Mouse (Mus musculus) neural tube, embryonic 11.5 days (tissue): ENCODE results near the gene Pdia6. TPM values are rescaled to one million over a fixed set of nuclear protein-coding genes. Genes with fewer than 3 reads are reported as not detected.

Experiments used
- ATAC-seq: fragments of 200-750 bp; cut with Nextera tagmentation; 2 replicates; pipeline ENCODE4 v1.8.0; 2017; ENCODE audit warnings: moderate number of reproducible peaks, mild to moderate bottlenecking, moderate TSS enrichment, moderate library complexity; ENCODE audit not compliant: insufficient read depth, low FRiP score, low TSS enrichment
- DNase-seq: peaks from one replicate; pipeline ENCODE4 v3.0.0-alpha.2; 2015; ENCODE audit warnings: low spot score
- H3K27ac ChIP-seq: fragments of 300-500 bp; sonication (generic); 2 replicates; pipeline ENCODE4 v1.5.1; 2014; ENCODE audit warnings: low read depth, mild to moderate bottlenecking, low read length
- H3K27me3 ChIP-seq: fragments of 300-500 bp; sonication (generic); 2 replicates; pipeline ENCODE4 v1.6.1; 2014; ENCODE audit warnings: mild to moderate bottlenecking, low read length, mixed read lengths; ENCODE audit not compliant: control insufficient read depth, insufficient read depth
- H3K36me3 ChIP-seq: fragments of 300-500 bp; sonication (generic); 2 replicates; pipeline ENCODE4 v1.6.1; 2014; ENCODE audit warnings: mild to moderate bottlenecking, low read length, moderate library complexity, mixed read lengths; ENCODE audit not compliant: control insufficient read depth, insufficient read depth
- H3K4me1 ChIP-seq: fragments of 300-500 bp; sonication (generic); 2 replicates; pipeline ENCODE4 v1.6.1; 2014; ENCODE audit warnings: low read length, mixed read lengths; ENCODE audit not compliant: control insufficient read depth, insufficient read depth
- H3K4me2 ChIP-seq: fragments of 300-500 bp; sonication (generic); 2 replicates; pipeline ENCODE4 v1.6.1; 2014; ENCODE audit warnings: low read depth, mild to moderate bottlenecking, moderate library complexity
- H3K4me3 ChIP-seq: fragments of 300-500 bp; sonication (generic); 2 replicates; pipeline ENCODE4 v1.5.1; 2014; ENCODE audit warnings: low read depth, low read length
- H3K9ac ChIP-seq: fragments of 300-500 bp; sonication (generic); 2 replicates; pipeline ENCODE4 v1.6.1; 2014; ENCODE audit warnings: mild to moderate bottlenecking, low read length
- H3K9me3 ChIP-seq: fragments of 300-500 bp; sonication (generic); 2 replicates; pipeline ENCODE4 v1.6.1; 2016; ENCODE audit warnings: low read length; ENCODE audit not compliant: control insufficient read depth
- WGBS: fragments of 180-500 bp; shearing (Covaris S2); extraction: QIAGEN DNeasy Blood & Tissue Kit; methylation state at CpG from one replicate; pipeline ENCODE4 v1.1.7; 2014; 5-methylcytosine and 5-hydroxymethylcytosine counted together
- polyA plus RNA-seq: library from polyadenylated mRNA; unstranded; fragments of >200 nt; fragmentation: Nextera tagmentation; extraction: Ambion mirVana; gene quantifications from 2 replicates; pipeline ENCODE4 v1.2.1, GENCODE M21; 2014

Gene Pdia6
- polyA plus RNA-seq, result 570 and 586 TPM in 2 replicates

DNA sequence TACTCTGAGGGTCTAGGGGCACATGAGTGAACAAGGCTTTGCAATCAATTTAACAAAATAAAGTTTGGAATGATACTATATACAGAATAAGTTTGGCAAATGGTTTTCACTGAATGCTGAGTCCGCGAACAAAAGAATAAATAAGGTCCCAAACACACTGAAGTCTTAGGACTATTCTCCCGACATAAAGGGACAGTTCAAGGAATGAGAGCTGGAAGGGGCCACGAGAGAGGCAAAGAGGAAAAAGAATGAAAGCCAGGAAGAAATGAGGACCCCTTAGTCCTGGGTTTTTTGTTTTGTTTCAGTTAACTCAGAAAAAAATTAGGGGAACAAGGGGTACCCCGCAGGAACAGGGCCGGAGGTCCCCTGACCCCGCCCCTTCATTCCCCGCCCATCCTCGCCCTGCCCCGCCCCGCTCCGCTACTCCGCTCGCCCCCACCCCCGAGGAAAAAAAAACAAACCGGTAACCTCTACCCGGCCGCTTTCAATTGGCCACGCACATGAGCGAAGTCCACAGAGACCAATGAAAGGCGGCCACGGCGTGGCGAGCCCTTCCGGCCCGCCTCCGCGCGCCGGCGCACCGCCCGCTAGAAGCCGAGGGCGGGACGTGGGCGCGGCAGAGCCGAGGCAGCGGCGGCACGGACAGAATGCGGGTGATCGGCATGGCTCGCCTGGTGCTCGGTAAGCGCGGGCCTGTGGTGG, at the start of gene Pdia6:
Gene Pdia6 (plus strand): TSS at position 575 of the 702 bp plus-strand sequence.
- peak; percentile 99 for ATAC-seq
- H3K9ac ChIP-seq, result peak within 1 kb of the TSS; percentile 70
- no peaks in the 10 kb centered on the region for H3K27me3 ChIP-seq
- H3K27ac ChIP-seq, result peak within 1 kb of the TSS; percentile 66
- WGBS, result 2% methylated on average over 46 of the region's 48 CpGs
- H3K9me3 ChIP-seq, result no peaks in the 10 kb centered on the region
- peaks cover 6% of the 10 kb centered on the region for H3K36me3 ChIP-seq
- peaks cover 7% of the 10 kb centered on the region; the same call in 1 of the 2 replicates for H3K4me1 ChIP-seq
- peak within 1 kb of the TSS; percentile 60 for H3K4me3 ChIP-seq
- H3K4me2 ChIP-seq, result peak within 1 kb of the TSS; percentile 72
- peak; percentile 95 for DNase-seq

- ATAC-seq, result no peak
- no peak for DNase-seq
- H3K4me3 ChIP-seq, result no peak overlapping the region
- H3K9me3 ChIP-seq, result no peaks in the 10 kb centered on the region
- WGBS, result 66% methylated on average over 8 of the region's 8 CpGs
- H3K27me3 ChIP-seq, result no peaks in the 10 kb centered on the region
- H3K27ac ChIP-seq, result no peak overlapping the region
- H3K9ac ChIP-seq, result no peak overlapping the region
- no peaks in the 10 kb centered on the region for H3K4me1 ChIP-seq
- no peaks in the 10 kb centered on the region for H3K36me3 ChIP-seq
- no peak overlapping the region for H3K4me2 ChIP-seq
Observed at GRCm38 (mm10) chr12:17218390-17218789, 48.0 kb upstream of the Pdia6 start.

DNA sequence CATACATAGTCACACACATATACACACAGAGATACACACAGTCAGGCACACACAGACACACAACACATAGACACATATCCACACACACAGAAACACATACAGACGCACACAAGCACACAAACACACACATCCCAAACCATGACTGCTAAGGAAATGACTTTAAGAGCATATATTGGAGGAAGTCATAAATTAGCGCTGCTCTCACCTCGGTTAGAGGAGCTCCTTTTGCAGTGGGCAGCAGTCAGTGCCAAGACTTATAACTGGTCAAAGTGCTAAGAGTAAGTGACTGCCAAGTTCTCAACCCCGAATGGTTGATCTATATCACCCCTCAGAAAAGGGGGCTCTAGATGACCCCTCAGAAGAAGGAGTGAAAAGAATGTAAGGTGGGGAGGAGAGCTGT, 47.2 kb upstream of the Pdia6 start:
- DNase-seq (no peak), ATAC-seq (no peak)
- H3K27me3 ChIP-seq, result no peaks in the 10 kb centered on the region
- no peak overlapping the region for H3K27ac ChIP-seq
- H3K9ac ChIP-seq, result no peak overlapping the region
- H3K4me1 ChIP-seq, result no peaks in the 10 kb centered on the region
- 76% methylated on average over 4 of the region's 4 CpGs for WGBS
- no peak overlapping the region for H3K4me2 ChIP-seq
- H3K9me3 ChIP-seq, result no peaks in the 10 kb centered on the region
- no peaks in the 10 kb centered on the region for H3K36me3 ChIP-seq
- no peak overlapping the region for H3K4me3 ChIP-seq

- WGBS, result 77% methylated on average over 5 of the region's 5 CpGs
- DNase-seq, result no peak
- Histone ChIP-seq H3K9me3 (no peaks in the 10 kb centered on the region), H3K27me3 (no peaks in the 10 kb centered on the region), H3K36me3 (no peaks in the 10 kb centered on the region), H3K9ac (no peak overlapping the region), H3K27ac (no peak overlapping the region), H3K4me1 (no peaks in the 10 kb centered on the region), H3K4me3 (no peak overlapping the region), H3K4me2 (no peak overlapping the region)
- no peak for ATAC-seq
Observed at GRCm38 (mm10) chr12:17220631-17221030, 45.7 kb upstream of the Pdia6 start.

DNA sequence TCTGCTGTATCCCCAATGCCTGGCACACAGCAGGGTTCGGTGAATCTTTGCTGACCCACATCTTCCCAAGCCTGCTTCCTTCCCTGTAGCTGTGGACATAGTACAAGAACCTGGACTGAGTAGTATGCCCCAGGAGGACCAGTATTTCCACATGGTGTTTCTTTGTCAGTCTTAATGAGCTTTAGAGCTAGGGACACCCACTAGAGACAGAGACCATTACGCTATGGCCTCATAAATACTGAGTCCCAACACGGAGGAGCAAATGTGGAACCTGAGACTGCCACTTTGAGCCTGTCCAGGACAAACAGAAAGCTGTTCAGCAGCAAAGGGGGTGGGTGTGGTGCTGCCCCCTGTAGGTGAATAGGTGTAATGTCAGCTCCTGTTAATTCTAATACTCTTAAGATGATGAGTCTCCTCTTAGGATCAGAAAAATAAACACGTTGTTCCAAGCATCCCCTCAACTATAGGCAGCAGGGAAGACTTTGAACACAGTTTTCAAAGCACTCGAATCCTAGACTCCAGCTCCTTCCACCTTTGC, 44.4 kb upstream of the Pdia6 start:
- ATAC-seq, result no peak
- no peaks in the 10 kb centered on the region for H3K4me1 ChIP-seq
- H3K27ac ChIP-seq, result no peak overlapping the region
- H3K27me3 ChIP-seq, result no peaks in the 10 kb centered on the region
- DNase-seq, result no peak
- H3K36me3 ChIP-seq, result no peaks in the 10 kb centered on the region
- H3K4me2 ChIP-seq, result no peak overlapping the region
- H3K4me3 ChIP-seq, result no peak overlapping the region
- WGBS, result 39% methylated on average over 5 of the region's 5 CpGs
- H3K9ac ChIP-seq, result no peak overlapping the region
- no peaks in the 10 kb centered on the region for H3K9me3 ChIP-seq

- 48% methylated on average over 3 of the region's 3 CpGs for WGBS
- H3K27me3 ChIP-seq, result no peaks in the 10 kb centered on the region
Observed at GRCm38 (mm10) chr12:17223050-17223449, 43.3 kb upstream of the Pdia6 start.

DNA sequence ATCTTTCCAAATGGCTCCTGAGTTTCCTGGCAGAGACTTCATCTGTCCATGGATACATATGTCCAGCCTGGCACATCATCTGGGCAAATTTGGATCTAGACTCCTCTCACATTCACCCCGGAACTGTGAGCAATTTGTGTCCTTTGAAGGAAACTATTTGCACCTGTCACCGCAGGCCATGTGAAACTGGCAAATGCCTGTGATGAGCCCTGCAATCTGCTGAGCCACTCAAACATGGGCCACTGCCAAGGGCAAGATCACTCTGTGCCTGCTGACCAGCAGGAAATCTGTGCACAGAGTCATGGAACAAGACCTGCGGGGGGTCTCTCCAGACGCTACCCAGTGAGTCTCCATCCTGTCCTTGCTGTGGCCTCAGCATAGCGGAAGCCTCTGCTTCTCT, 41.3 kb upstream of the Pdia6 start:
- Histone ChIP-seq H3K4me3 (no peak overlapping the region), H3K36me3 (no peaks in the 10 kb centered on the region), H3K4me1 (no peaks in the 10 kb centered on the region), H3K27me3 (no peaks in the 10 kb centered on the region), H3K27ac (no peak overlapping the region), H3K4me2 (no peak overlapping the region), H3K9me3 (no peaks in the 10 kb centered on the region), H3K9ac (no peak overlapping the region)
- DNase-seq (no peak), ATAC-seq (no peak)
- 80% methylated on average over 5 of the region's 5 CpGs for WGBS

More at GRCm38 (mm10) chr12:17223050-17223449, 43.3 kb upstream of the Pdia6 start:
- Histone ChIP-seq H3K36me3 (no peaks in the 10 kb centered on the region), H3K4me2 (no peak overlapping the region), H3K4me1 (no peaks in the 10 kb centered on the region), H3K4me3 (no peak overlapping the region), H3K9ac (no peak overlapping the region), H3K27ac (no peak overlapping the region), H3K9me3 (no peaks in the 10 kb centered on the region)
- ATAC-seq, result no peak
- no peak for DNase-seq

GRCm38 (mm10) chr12:17227903-17228302, 38.4 kb upstream of the Pdia6 start:
- Histone ChIP-seq H3K36me3 (no peaks in the 10 kb centered on the region), H3K27me3 (no peaks in the 10 kb centered on the region), H3K4me1 (no peaks in the 10 kb centered on the region), H3K9me3 (no peaks in the 10 kb centered on the region), H3K9ac (no peak overlapping the region), H3K27ac (no peak overlapping the region), H3K4me2 (no peak overlapping the region), H3K4me3 (no peak overlapping the region)
- DNase-seq, result no peak
- WGBS, result 83% methylated on average over 4 of the region's 4 CpGs
- ATAC-seq, result no peak

- H3K4me1 ChIP-seq, result no peaks in the 10 kb centered on the region
- ATAC-seq (no peak), DNase-seq (no peak)
- H3K27ac ChIP-seq, result no peak overlapping the region
- 72% methylated on average over 5 of the region's 5 CpGs for WGBS
- no peak overlapping the region for H3K9ac ChIP-seq
- H3K27me3 ChIP-seq, result no peaks in the 10 kb centered on the region
- H3K4me2 ChIP-seq, result no peak overlapping the region
- no peaks in the 10 kb centered on the region for H3K36me3 ChIP-seq
- no peaks in the 10 kb centered on the region for H3K9me3 ChIP-seq
- no peak overlapping the region for H3K4me3 ChIP-seq
Observed at GRCm38 (mm10) chr12:17230581-17230980, 35.8 kb upstream of the Pdia6 start.
